Mouse (Mus musculus): ENCODE results near the gene Sh3pxd2b.

Gene Sh3pxd2b

GRCm38 (mm10) chr11:32374027-32374589, 26.5 kb downstream of the Sh3pxd2b start:
- DNase-seq = no peak

DNA sequence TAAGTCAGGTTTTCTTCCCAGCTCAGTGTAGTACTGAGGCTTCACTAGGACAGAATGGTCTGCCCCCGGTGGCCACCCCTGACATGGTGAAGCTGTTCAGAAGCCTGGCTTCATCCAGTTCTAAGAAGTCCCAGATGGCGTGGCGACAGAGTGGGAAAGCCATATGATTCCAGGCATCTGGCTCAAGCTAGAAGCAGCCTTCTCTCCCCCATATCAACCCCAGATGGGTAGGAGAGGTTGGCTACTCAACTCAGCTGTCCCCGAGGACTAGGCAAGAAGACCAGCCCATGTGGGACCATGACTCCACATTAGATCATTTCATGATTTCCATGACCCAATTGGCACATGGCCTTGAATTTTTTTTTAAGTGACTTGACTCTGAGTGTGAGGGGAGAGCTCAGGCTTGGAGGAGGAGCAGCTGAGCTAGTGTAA, 27.5 kb downstream of the Sh3pxd2b start:
- DNase-seq = no peak

GRCm38 (mm10) chr11:32376086-32376485, 28.5 kb downstream of the Sh3pxd2b start:
- no peak for DNase-seq

- no peak for DNase-seq
Measured at GRCm38 (mm10) chr11:32379910-32380309, 32.3 kb downstream of the Sh3pxd2b start.

GRCm38 (mm10) chr11:32383341-32384134, 35.9 kb downstream of the Sh3pxd2b start:
- DNase-seq = peak; percentile 31

DNA sequence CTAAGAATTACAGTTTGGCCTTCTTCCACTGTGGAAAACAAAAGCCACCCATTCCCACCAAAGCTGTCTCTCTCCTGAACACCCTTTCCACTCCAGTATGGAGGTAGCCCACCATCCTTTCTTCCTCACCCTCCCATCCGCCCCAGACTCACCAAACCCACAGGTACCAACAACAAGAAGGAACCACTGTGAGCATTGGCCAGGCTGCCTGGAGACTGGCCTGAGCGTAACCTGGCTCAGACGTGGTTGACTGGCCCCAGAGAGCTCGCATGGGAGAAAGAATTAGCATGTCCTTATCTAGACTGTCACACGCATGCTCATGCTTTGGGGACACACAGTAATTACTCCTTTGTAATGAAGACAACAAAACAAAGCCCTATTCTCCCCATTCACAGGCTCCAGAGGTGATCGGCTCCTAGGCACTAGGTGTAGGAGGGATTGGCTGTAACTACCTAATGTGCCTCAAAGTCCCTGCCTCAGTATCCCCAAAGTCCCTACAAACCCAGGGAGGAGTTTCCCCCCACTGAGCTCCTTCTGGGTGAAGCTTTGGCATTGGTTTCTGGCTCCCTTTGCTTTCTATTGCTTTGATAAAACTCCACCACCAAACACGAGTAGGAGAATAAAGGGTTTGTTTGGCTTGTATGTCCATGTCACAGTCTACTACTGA, 36.6 kb downstream of the Sh3pxd2b start:
- DNase-seq = no peak

- no peak for DNase-seq
Measured at GRCm38 (mm10) chr11:32386043-32386442, 38.4 kb downstream of the Sh3pxd2b start.

GRCm38 (mm10) chr11:32388064-32388463, 40.4 kb downstream of the Sh3pxd2b start:
- DNase-seq = no peak

DNA sequence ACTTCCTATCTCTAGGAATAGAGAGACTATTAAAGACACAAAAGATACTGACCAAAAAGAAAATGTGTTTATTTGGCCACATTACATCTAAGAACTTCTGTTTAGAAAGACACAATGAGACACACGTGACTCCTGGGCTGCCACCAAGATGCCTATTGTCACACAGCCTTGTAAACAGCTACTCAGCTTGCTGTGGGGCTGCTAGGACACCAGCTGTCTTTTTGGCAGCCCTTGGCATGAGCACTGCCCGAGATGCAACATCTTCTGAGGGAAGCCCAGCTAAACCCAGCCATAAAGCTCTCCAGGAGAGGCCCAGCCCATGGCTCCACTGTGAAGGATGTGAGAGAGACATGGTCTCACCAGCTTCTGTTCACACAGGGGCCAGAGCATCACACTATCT, 45.5 kb downstream of the Sh3pxd2b start:
- DNase-seq = no peak

- DNase-seq = no peak
Measured at GRCm38 (mm10) chr11:32395791-32396190, 48.2 kb downstream of the Sh3pxd2b start.

- DNase-seq = no peak
Measured at GRCm38 (mm10) chr11:32398446-32398845, 50.8 kb downstream of the Sh3pxd2b start.

- DNase-seq = no peak
Measured at GRCm38 (mm10) chr11:32399261-32399660, 51.6 kb downstream of the Sh3pxd2b start.

DNA sequence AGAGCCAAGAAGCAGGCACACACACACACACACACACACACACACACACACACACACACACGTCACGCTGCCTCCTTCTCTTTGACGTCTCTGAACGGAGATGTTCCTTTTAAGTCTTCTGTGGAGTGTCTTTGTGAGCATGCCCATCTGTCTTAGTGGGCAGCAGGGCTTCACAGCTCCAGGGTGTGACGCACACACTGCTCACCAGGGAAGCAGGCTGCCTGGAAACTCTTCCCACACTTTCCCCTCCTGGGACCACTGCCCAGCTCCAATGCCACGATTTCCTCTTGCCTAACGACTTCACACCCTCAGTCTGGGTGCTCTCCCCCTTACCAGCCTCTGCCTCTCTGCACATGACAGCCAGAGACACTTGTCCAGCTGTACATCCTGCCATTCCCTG, 55.1 kb downstream of the Sh3pxd2b start:
- DNase-seq = peak; percentile 93

DNA sequence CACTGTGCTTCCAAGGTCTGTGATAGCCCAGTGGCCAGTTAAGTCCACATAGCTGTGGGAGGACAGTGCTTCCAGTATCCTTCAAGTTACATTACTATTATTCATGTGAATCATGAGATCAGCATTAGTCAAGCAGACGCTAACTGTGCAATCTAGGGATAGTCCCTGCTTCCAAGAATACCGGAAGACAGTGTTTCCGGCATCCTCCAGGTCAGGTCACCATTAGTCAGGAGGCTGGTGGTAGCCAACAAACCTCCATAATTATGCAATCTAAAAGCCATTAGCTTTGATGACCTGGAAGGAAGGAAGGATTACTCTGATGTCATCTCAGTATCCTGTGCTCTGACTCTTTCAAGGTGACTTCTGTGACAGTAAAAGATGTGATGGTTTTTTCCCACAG, 57.1 kb downstream of the Sh3pxd2b start:
- no peak for DNase-seq

GRCm38 (mm10) chr11:32407863-32408262, 60.2 kb downstream of the Sh3pxd2b start:
- no peak for DNase-seq

GRCm38 (mm10) chr11:32409052-32409451, 61.4 kb downstream of the Sh3pxd2b start:
- DNase-seq = no peak

DNA sequence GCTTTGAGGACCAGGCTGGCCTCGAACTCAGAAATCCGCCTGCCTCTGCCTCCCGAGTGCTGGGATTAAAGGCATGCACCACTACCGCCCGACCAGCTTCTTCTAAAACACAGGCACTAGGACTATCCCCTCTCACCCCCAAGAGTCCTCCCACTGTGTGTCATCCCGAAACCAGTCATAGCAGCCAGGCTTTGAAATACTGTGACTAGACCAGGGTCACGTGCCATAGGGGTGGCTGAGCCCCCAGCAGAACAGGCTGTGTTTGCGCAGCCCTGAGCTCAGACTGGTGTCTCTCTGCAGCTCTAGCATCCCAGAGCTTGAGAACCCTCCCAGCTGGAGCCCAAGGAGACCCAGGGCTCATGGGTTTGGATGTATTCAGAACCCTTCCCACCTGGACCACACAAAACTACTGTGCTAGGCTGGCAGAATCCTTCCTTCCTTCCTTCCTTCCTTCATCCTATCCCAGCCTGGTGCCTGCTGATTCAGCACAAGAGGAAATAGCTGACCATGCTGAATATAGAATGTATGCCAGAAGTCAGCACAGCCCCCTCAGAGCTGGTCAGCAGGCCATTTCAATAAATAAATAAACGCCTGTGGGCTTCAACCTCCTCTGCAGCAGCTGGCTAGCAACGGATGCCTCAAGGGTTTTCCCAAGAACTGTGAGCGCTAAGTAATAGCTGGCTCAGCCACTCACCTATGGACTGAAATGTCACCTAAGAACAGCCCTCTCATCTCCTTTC, 62.4 kb downstream of the Sh3pxd2b start:
- DNase-seq = no peak

DNA sequence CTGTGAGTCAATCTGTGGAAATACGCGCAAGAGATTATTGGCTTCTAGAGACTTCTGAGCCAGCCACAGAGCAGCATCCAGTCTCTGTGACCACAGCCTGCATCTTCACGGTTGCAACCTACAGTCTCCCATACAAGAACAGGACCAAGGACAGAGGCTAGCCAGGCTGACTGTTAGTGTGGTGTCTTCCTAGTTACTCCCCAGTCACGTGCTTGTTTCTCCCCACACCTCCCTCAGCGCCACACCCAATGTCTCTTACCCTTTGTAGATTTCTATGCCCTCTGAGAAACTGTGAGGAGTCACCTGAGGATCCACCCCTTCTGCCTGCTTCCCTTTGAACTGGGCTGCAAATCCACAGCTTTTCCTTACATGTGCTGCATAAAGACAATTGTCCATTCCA, 72.4 kb downstream of the Sh3pxd2b start:
- DNase-seq = no peak

DNA sequence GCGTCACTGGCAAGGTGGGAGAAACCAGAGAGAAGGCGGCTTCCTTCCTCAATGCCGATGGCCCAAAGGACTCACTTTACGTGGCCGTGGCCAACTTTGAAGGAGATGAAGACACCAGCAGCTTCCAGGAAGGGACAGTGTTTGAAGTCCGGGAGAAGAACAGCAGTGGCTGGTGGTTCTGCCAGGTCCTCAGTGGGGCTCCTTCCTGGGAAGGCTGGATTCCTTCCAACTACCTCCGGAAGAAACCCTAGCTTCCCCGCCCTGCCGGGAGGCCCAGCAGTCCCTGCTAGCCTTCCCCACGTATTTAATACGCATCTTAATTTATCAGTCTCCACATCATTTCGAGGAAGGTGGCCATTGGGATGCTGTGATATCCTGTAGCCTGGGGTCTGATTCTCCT, 75.7 kb downstream of the Sh3pxd2b start:
- DNase-seq = no peak

DNA sequence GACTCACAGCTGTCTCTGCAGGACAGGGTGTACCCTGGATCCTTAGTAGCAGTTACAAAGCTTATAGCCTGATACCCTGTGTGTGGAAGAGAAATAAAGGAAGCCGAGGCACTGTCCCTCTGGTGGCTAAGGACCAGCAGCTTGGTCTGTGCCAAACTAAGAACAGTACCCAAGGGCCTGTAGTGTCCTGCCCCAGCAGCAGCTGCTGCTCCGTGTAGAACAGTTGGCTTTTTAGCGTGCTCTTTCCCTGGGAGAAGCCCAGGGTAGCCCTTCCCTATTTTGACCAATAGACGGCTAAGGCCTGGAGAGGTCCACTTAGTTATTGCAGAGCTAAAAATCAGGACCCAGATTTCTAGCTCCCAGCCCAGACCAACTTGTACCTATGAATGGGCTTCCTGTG, 77.0 kb downstream of the Sh3pxd2b start:
- DNase-seq = no peak

DNA sequence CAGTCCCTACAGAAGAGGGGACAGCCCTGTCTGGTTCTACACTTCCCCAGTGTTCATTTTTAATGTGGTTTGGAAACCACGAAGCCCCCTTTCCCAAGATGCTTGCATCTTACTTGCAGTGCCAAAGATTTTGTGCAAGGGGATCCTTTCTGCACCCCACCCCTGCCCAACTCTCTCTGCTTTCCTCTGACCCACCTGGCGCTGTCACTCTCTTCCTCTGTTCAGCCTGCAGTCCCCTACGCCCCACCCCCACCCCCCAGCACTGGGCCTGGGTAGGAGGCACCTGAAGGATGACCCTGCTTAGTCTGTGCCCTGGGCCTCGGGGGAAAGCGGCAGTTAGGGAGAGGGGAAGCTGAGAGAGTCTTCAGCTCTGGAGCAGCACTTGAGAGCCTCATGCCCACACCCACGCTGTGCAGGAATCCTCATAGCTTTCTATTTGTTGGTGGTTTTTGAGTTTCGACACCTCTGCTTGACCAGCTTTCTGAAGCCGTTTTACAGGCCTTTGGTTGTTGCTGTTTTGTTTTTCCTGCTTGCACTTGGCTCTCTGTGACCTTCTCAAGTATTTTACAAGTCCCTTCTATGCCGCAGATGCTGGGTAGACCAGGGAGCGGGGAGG, 77.5 kb downstream of the Sh3pxd2b start:
- DNase-seq = no peak

DNA sequence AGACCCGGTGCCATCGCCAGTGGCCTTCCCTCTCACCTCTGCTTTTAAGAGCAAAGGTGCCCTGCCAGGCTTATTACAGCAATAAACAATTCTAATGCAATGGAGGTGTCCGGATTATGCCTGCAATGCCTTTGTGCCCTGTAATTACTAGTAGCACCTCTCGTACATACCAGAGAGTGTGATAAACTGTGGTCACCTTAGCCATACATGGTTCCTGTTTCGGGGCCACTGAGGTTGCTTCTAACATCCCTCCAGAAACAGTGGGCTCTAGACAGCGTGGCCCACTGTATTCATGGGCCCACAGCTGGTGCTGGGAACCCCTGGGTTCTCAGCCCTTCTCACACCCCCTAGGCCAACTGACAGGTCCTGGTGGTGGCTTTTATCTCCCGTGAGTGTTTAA, 79.9 kb downstream of the Sh3pxd2b start:
- DNase-seq = no peak

Measured in right cerebral cortex, adult 18-20 months (tissue).